ENCODE assay signal across 9 mouse cellular contexts in genomic region chr11:62921052-62921977, GRCm38 (mm10). TPM values are rescaled to one million over a fixed set of nuclear protein-coding genes. Genes with fewer than 3 reads are reported as not detected.
DNase-seq lines count a peak whose midpoint lies in the region; ATAC-seq and TF ChIP-seq lines count a peak whose summit lies in the region.
"Had no signal": no experiment of that assay in that cellular context is flagged by ENCODE, and none has a peak within 500 bp of the region (broad histone marks: within the 10 kb centered on the region; RNA-seq: fewer than 3 reads in every experiment).

No protein-coding gene starts in this region.

- no peak overlapping the region for H3K27ac ChIP-seq in ES-Bruce4 (ENCODE audit: insufficient read depth, low read length)
- no peak overlapping the region for H3K27ac ChIP-seq in forebrain, embryonic 14.5 days (ENCODE audit: low read depth, low read length)
- H3K27ac ChIP-seq in liver, postnatal 0 days (ENCODE audit: low read depth) = peak overlapping the region; percentile 44; the same call in 1 of the 2 replicates
- H3K27ac ChIP-seq: macrophage had no signal

- DNase-seq in c-Kit-positive CD71-positive TER-119-positive erythroid progenitor cells, embryonic 14.5 days (ENCODE audit: low spot score) = peak; percentile 57
- peak; percentile 93 for DNase-seq in forebrain, embryonic 14.5 days (ENCODE audit: low spot score)
- DNase-seq in heart, postnatal 14 days = peak; percentile 92 to 95
- DNase-seq in layer of hippocampus, adult 11-12 months (ENCODE audit: low spot score) = peak; percentile 93
- peak; percentile 84 for DNase-seq in liver, postnatal 0 days
- peak; percentile 89 for DNase-seq in ovary, adult 18-20 months (ENCODE audit: low spot score)
- peak; percentile 9 to 54 for DNase-seq in thymus, postnatal 10 days (ENCODE audit: low spot score in 2 of 2)

- intact Hi-C loops in heart, postnatal 14 days (cut with DNase I) = loop anchor here (1.0 to 2.0 kb wide), 4 partner anchors 75 to 251 kb away; no protein-coding TSS in a partner anchor

- 0 out of 2 replicates have a peak overlapping the region, but pooled peaks have one; percentile 23 for H3K4me3 ChIP-seq in ES-Bruce4 (ENCODE audit: low read depth, low read length)
- 0 out of 2 replicates have a peak overlapping the region, but pooled peaks have one; percentile 11 for H3K4me3 ChIP-seq in forebrain, embryonic 14.5 days (ENCODE audit: low read depth, low read length)
- H3K4me3 ChIP-seq in liver, postnatal 0 days (ENCODE audit: low read depth, low read length) = no peak overlapping the region

- 33% methylated on average over 25 of the region's 25 CpGs for WGBS in forebrain, embryonic 14.5 days
- 29% methylated on average over 25 of the region's 25 CpGs for WGBS in liver, postnatal 0 days (ENCODE audit: insufficient replicate concordance)

- H3K4me2 ChIP-seq in forebrain, embryonic 14.5 days (ENCODE audit: low read length) = peak overlapping the region; percentile 27
- peak overlapping the region; percentile 52 for H3K4me2 ChIP-seq in liver, postnatal 0 days (ENCODE audit: low read depth, low read length)

- H3K9me3 ChIP-seq in ES-Bruce4 (replicated peaks; ENCODE audit: control insufficient read depth, insufficient read depth, low read length, poor library complexity, severe bottlenecking) = no peaks in the 10 kb centered on the region
- no peaks in the 10 kb centered on the region for H3K9me3 ChIP-seq in forebrain, embryonic 14.5 days (replicated peaks; ENCODE audit: control insufficient read depth, low read length)
- no peaks in the 10 kb centered on the region for H3K9me3 ChIP-seq in liver, postnatal 0 days (ENCODE audit: low read length)

- no peaks in the 10 kb centered on the region for H3K36me3 ChIP-seq in ES-Bruce4 (ENCODE audit: control insufficient read depth, insufficient read depth, low read length, poor library complexity, severe bottlenecking)
- no peaks in the 10 kb centered on the region for H3K36me3 ChIP-seq in forebrain, embryonic 14.5 days (ENCODE audit: control insufficient read depth, insufficient read depth, low read length)
- H3K36me3 ChIP-seq in liver, postnatal 0 days (replicated peaks; ENCODE audit: insufficient read depth, low read length) = no peaks in the 10 kb centered on the region

- TF ChIP-seq CTCF in ES-Bruce4 (IDR thresholded peaks at IDR 0.05; ENCODE audit: low read depth, low read length) = peak; percentile 88
- TF ChIP-seq CTCF in liver, postnatal 0 days (IDR thresholded peaks at IDR 0.05; ENCODE audit: low read depth) = peak; percentile 91

- H3K4me1 ChIP-seq in ES-Bruce4 (ENCODE audit: control insufficient read depth, insufficient read depth, low read length) = no peaks in the 10 kb centered on the region
- H3K4me1 ChIP-seq in forebrain, embryonic 14.5 days (ENCODE audit: control insufficient read depth, insufficient read depth, low read length) = no peaks in the 10 kb centered on the region
- H3K4me1 ChIP-seq in liver, postnatal 0 days (ENCODE audit: insufficient read depth) = peaks cover 5% of the 10 kb centered on the region

- TF ChIP-seq POLR2A in ES-Bruce4 (IDR thresholded peaks at IDR 0.05; ENCODE audit: insufficient read depth, low read length) = no peak

- H3K27me3 ChIP-seq in ES-Bruce4 (ENCODE audit: control insufficient read depth, insufficient read depth, low read length, poor library complexity, severe bottlenecking) = no peaks in the 10 kb centered on the region
- no peaks in the 10 kb centered on the region for H3K27me3 ChIP-seq in forebrain, embryonic 14.5 days (replicated peaks; ENCODE audit: control insufficient read depth, insufficient read depth, low read length)
- no peaks in the 10 kb centered on the region for H3K27me3 ChIP-seq in liver, postnatal 0 days (ENCODE audit: insufficient read depth, low read length)

- H3K9ac ChIP-seq in ES-Bruce4 (ENCODE audit: low read depth, poor library complexity, severe bottlenecking) = peak overlapping the region; percentile 2; the same call in 1 of the 2 replicates
- H3K9ac ChIP-seq in forebrain, embryonic 14.5 days (ENCODE audit: low read length) = no peak overlapping the region; the same call in 1 of the 2 replicates
- no peak overlapping the region; the same call in 1 of the 2 replicates for H3K9ac ChIP-seq in liver, postnatal 0 days (replicated peaks)

- peak; percentile 93 for ATAC-seq in forebrain, embryonic 14.5 days
- ATAC-seq in liver, postnatal 0 days = peak; percentile 65

- no peak for TF ChIP-seq EP300 in ES-Bruce4 (IDR thresholded peaks at IDR 0.05; ENCODE audit: insufficient read depth, low read depth, low read length)
- no peak for TF ChIP-seq EP300 in liver, postnatal 0 days (IDR thresholded peaks at IDR 0.05; ENCODE audit: low read depth)

RNA-seq across cellular contexts. Expression of gene Cdrt4, which starts 29.7 kb away (rescaled TPM):
- 1.9 TPM in 1 of 2 replicates, not detected in the other for polyA plus RNA-seq in ES-Bruce4 (2011; ENCODE audit: insufficient read depth, insufficient read length, low read depth, missing spikeins)
- not detected in 2 replicates for polyA plus RNA-seq in forebrain, embryonic 14.5 days (2014; fragmentation: Nextera tagmentation; extraction: Ambion mirVana)
- total RNA-seq in heart, postnatal 14 days (2021) = not detected
- polyA plus RNA-seq in liver, postnatal 0 days (2015; fragmentation: Nextera tagmentation; extraction: Ambion mirVana) = not detected in 2 replicates
- polyA plus RNA-seq: macrophage had no signal

RNA-seq across cellular contexts. Expression of gene Tvp23b, which starts 42.1 kb away (rescaled TPM):
- 38.8 and 42.3 TPM in 2 replicates for polyA plus RNA-seq in ES-Bruce4 (2011; ENCODE audit: insufficient read depth, insufficient read length, low read depth, missing spikeins)
- polyA plus RNA-seq in forebrain, embryonic 14.5 days (2014; fragmentation: Nextera tagmentation; extraction: Ambion mirVana) = 55.7 and 61.1 TPM in 2 replicates
- total RNA-seq in heart, postnatal 14 days (2021) = 10 to 100 TPM; 18.5 to 19.2 TPM
- polyA plus RNA-seq in liver, postnatal 0 days (2015; fragmentation: Nextera tagmentation; extraction: Ambion mirVana) = 29.1 and 29.4 TPM in 2 replicates

Comparison
In these comparisons a context has a peak if more than half of its experiments do, and no peak if none do; other contexts are left out.
1. DNase-seq: peak in every context shown above with its lines; median percentile 94 in heart, postnatal 14 days; 93 in forebrain, embryonic 14.5 days; 93 in layer of hippocampus, adult 11-12 months; 89 in ovary, adult 18-20 months; 84 in liver, postnatal 0 days; 57 in c-Kit-positive CD71-positive TER-119-positive erythroid progenitor cells, embryonic 14.5 days; 32 in thymus, postnatal 10 days.